Mouse (Mus musculus): ENCODE data around the gene Phykpl.

DNA sequence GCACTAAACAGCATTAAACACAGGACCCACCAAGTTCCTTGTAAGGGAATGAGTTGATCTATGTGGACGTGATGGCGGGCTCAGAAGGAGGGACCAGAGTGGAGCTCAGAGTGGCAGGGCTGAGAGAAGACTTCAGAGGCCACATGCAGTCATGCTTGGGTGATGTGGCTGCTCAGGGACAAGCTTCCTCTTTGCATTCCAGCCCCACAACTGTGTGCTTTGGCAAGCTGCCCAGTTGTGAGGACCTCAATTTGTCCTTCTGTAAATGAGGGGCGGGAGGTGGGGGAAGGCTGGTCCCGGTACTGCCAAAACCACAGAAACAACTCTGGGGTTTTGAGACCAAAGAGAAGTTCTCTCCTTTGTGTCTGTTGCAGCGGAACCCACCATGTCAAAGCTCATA lies 33.3 kb upstream of the Phykpl start:
- TF ChIP-seq CTCF (conservative IDR thresholded peaks at IDR 0.05; ENCODE audit: low read length), result no peak
- TF ChIP-seq POU5F1 (IDR thresholded peaks at IDR 0.05; ENCODE audit: borderline replicate concordance, low read length), result no peak
